Mouse (Mus musculus) cerebellum, adult 9-11 months (tissue): ENCODE measurements around the gene Ccl5.

Experiments used
- DNase-seq: peaks from one replicate; pipeline ENCODE4 v3.0.0; 2022

Ccl5 gene

GRCm38 (mm10) chr11:83536831-83537230, 6.5 kb upstream of the Ccl5 start:
- no peak for DNase-seq

- DNase-seq = peak; percentile 33
Measured at GRCm38 (mm10) chr11:83534609-83535423, 4.5 kb upstream of the Ccl5 start.

- no peak for DNase-seq
Measured at GRCm38 (mm10) chr11:83534143-83534542, 3.8 kb upstream of the Ccl5 start.

GRCm38 (mm10) chr11:83533192-83533591, 2.9 kb upstream of the Ccl5 start:
- no peak for DNase-seq

GRCm38 (mm10) chr11:83529024-83529423, 1.3 kb downstream of the Ccl5 start:
- DNase-seq = no peak

GRCm38 (mm10) chr11:83522075-83522474, 8.2 kb downstream of the Ccl5 start, which contains the start of gene Heatr9:
Heatr9 (minus strand) TSS chr11:83522175.
- DNase-seq = no peak

GRCm38 (mm10) chr11:83518371-83518770, 11.9 kb downstream of the Ccl5 start:
- DNase-seq = no peak

- DNase-seq = no peak
Measured at GRCm38 (mm10) chr11:83517153-83517552, 13.2 kb downstream of the Ccl5 start.

- no peak for DNase-seq
Measured at GRCm38 (mm10) chr11:83509521-83509920, 20.8 kb downstream of the Ccl5 start.

- DNase-seq = no peak
Measured at GRCm38 (mm10) chr11:83504308-83504707, 26.0 kb downstream of the Ccl5 start.

GRCm38 (mm10) chr11:83495571-83495970, 34.7 kb downstream of the Ccl5 start:
- no peak for DNase-seq

GRCm38 (mm10) chr11:83491488-83491887, 38.8 kb downstream of the Ccl5 start:
- DNase-seq = no peak
